Mouse (Mus musculus) C2C12 (cell line): Measurements from ENCODE around the gene Smim15. TPM values are rescaled to one million over a fixed set of nuclear protein-coding genes. Genes with fewer than 3 reads are reported as not detected.

Experiments
- H3K27me3 ChIP-seq: one replicate; pipeline ENCODE4 v1.6.1; 2011; ENCODE audit not compliant: control insufficient read depth, insufficient read depth, insufficient read length
- H3K36me3 ChIP-seq: one replicate; pipeline ENCODE4 v1.6.1; 2011; ENCODE audit not compliant: control insufficient read depth, insufficient read depth
- H3K4me3 ChIP-seq: one replicate; pipeline ENCODE4 v1.5.1; 2011; ENCODE audit warnings: mild to moderate bottlenecking, control low read depth; ENCODE audit not compliant: poor library complexity, insufficient read depth, severe bottlenecking
- H3K79me2 ChIP-seq: one replicate; pipeline ENCODE4 v1.6.1; 2011; ENCODE audit not compliant: control insufficient read depth, insufficient read depth
- H3K79me3 ChIP-seq: one replicate; pipeline ENCODE4 v1.6.1; 2011; ENCODE audit warnings: low read depth, control low read depth
- H3ac ChIP-seq: one replicate; pipeline ENCODE3; 2011; ENCODE audit warnings: low read depth; ENCODE audit not compliant: control insufficient read depth, insufficient read length
- CEBPB ChIP-seq: IDR thresholded peaks from one replicate; pipeline ENCODE4 v1.6.1; 2011; ENCODE audit warnings: low read depth, mild to moderate bottlenecking, control low read depth, moderate library complexity
- CTCF ChIP-seq: IDR thresholded peaks from one replicate; pipeline ENCODE4 v1.5.1; 2011; ENCODE audit not compliant: control insufficient read depth, insufficient read depth, insufficient read length
- FOSL1 ChIP-seq: IDR thresholded peaks from one replicate; pipeline ENCODE4 v1.8.0; 2011; ENCODE audit warnings: mild to moderate bottlenecking, low read length; ENCODE audit not compliant: poor library complexity, insufficient read depth, severe bottlenecking
- MAX ChIP-seq: IDR thresholded peaks from one replicate; pipeline ENCODE4 v1.6.1; 2011; ENCODE audit warnings: mild to moderate bottlenecking, control low read depth
- MYOD1 ChIP-seq: IDR thresholded peaks from one replicate; pipeline ENCODE4 v1.6.1; 2011; ENCODE audit warnings: low read depth; ENCODE audit not compliant: control insufficient read depth, insufficient read length
- MYOG ChIP-seq: IDR thresholded peaks from one replicate; pipeline ENCODE4 v1.6.1; 2011; ENCODE audit not compliant: control insufficient read depth, insufficient read length; ENCODE audit errors: extremely low read depth
- USF1 ChIP-seq: IDR thresholded peaks from one replicate; pipeline ENCODE4 v1.6.1; 2011; ENCODE audit warnings: low read depth, mild to moderate bottlenecking, control low read depth, moderate library complexity
- polyA plus RNA-seq: library from polyadenylated mRNA; unstranded; fragments of >200 nt; fragmentation: generic; extraction: Trizol; gene quantifications from one replicate; pipeline ENCODE4 v1.2.1, GENCODE M21; 2012; ENCODE audit warnings: missing spikeins

The Smim15 gene
- polyA plus RNA-seq, 1 experiment: 17.6 TPM

GRCm38 (mm10) chr13:108013839-108014238 is 30.4 kb upstream of the Smim15 start:
- Histone ChIP-seq H3K79me2 (no peaks in the 10 kb centered on the region), H3K4me3 (no peak overlapping the region), H3K27me3 (no peaks in the 10 kb centered on the region), H3ac (no peak overlapping the region), H3K36me3 (no peaks in the 10 kb centered on the region), H3K79me3 (no peaks in the 10 kb centered on the region)
- no peak for TF ChIP-seq USF1
- no peak for TF ChIP-seq MYOG
- no peak for TF ChIP-seq MYOD1
- no peak for TF ChIP-seq FOSL1
- no peak for TF ChIP-seq CTCF
- TF ChIP-seq CEBPB: no peak
- no peak for TF ChIP-seq MAX

DNA sequence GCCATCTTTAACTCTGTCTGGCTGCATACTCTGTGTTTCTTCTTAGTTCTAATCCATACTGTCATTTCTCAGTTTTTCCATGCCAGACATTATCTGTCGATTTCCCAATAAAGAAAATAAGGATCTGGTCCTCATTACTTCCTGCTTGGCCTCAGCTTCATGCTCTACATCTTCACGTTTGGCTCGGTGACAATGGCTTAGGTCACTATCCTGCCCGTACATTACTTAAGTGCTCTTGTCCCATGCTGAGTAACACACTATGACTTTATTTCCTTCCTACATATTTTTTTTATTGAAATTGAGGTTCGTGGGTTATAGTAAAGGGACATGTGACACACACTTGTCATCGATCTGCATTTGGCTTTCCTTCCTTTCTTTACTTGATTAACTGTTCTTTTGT is 29.1 kb upstream of the Smim15 start:
- TF ChIP-seq MYOD1 (no peak), CTCF (no peak), FOSL1 (no peak), MAX (no peak), USF1 (no peak), MYOG (no peak), CEBPB (no peak)
- H3K79me3 ChIP-seq: no peaks in the 10 kb centered on the region
- no peak overlapping the region for H3ac ChIP-seq
- no peak overlapping the region for H3K4me3 ChIP-seq
- no peaks in the 10 kb centered on the region for H3K36me3 ChIP-seq
- H3K79me2 ChIP-seq: no peaks in the 10 kb centered on the region
- no peaks in the 10 kb centered on the region for H3K27me3 ChIP-seq

DNA sequence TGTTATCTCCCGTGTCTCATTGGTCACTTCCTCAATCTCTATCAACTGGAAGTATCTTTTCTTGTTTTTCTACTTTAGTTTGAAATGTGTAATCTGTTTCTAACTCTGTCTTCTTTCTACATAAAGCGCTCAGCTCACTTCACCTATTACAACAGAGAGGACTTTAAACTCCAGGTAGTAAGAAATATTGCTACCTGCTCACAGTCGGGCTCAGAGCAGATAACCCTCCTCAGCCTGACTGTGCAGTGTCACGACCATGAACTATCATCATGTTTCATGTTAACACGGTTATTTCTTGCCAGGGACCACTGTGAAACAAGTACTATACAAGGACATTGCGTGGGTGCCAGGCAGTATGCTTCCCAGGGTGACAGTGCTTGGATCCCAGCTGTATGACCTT is 26.9 kb upstream of the Smim15 start:
- TF ChIP-seq CTCF (no peak), FOSL1 (no peak), MAX (no peak)
- Histone ChIP-seq H3K79me2 (no peaks in the 10 kb centered on the region), H3K27me3 (no peaks in the 10 kb centered on the region), H3K36me3 (no peaks in the 10 kb centered on the region), H3K4me3 (no peak overlapping the region), H3K79me3 (no peaks in the 10 kb centered on the region), H3ac (no peak overlapping the region)

DNA sequence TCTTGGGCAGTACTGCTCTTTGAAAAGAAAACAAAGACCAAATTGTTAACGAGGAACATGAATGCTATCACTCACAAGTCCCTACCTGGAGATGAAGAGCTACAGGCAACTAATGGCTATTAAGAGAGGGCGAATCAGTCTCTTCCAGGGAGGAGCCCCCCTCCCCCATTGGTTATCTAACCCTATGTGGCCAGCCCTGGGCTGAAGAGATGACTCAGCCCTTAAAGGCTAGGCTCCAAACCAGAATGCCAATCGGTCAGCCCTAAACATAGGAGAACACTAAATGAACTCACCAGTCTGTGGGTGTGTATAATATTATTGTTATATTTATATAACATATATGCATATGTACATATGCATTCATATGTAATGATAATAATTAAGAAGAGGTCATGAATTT is 18.4 kb upstream of the Smim15 start:
- TF ChIP-seq MYOG (no peak), MAX (no peak), FOSL1 (no peak), MYOD1 (no peak), USF1 (no peak), CTCF (no peak), CEBPB (no peak)
- Histone ChIP-seq H3K36me3 (no peaks in the 10 kb centered on the region), H3K79me2 (no peaks in the 10 kb centered on the region), H3K79me3 (no peaks in the 10 kb centered on the region), H3K4me3 (no peak overlapping the region), H3K27me3 (no peaks in the 10 kb centered on the region), H3ac (no peak overlapping the region)

GRCm38 (mm10) chr13:108032789-108033188 is 11.5 kb upstream of the Smim15 start:
- H3ac ChIP-seq: no peak overlapping the region
- H3K79me2 ChIP-seq: no peaks in the 10 kb centered on the region
- H3K27me3 ChIP-seq: no peaks in the 10 kb centered on the region
- H3K36me3 ChIP-seq: no peaks in the 10 kb centered on the region
- no peak for TF ChIP-seq MYOG
- TF ChIP-seq CEBPB: no peak
- TF ChIP-seq USF1: no peak
- no peaks in the 10 kb centered on the region for H3K79me3 ChIP-seq
- H3K4me3 ChIP-seq: no peak overlapping the region

GRCm38 (mm10) chr13:108039375-108039774 is 4.9 kb upstream of the Smim15 start:
- H3K79me2 ChIP-seq: peaks cover 22% of the 10 kb centered on the region
- peaks cover 6% of the 10 kb centered on the region for H3K79me3 ChIP-seq
- H3K27me3 ChIP-seq: no peaks in the 10 kb centered on the region
- no peak overlapping the region for H3K4me3 ChIP-seq
- TF ChIP-seq USF1 (no peak), MYOG (no peak), MYOD1 (no peak), FOSL1 (no peak), CEBPB (no peak), CTCF (no peak), MAX (no peak)
- no peaks in the 10 kb centered on the region for H3K36me3 ChIP-seq
- H3ac ChIP-seq: no peak overlapping the region

DNA sequence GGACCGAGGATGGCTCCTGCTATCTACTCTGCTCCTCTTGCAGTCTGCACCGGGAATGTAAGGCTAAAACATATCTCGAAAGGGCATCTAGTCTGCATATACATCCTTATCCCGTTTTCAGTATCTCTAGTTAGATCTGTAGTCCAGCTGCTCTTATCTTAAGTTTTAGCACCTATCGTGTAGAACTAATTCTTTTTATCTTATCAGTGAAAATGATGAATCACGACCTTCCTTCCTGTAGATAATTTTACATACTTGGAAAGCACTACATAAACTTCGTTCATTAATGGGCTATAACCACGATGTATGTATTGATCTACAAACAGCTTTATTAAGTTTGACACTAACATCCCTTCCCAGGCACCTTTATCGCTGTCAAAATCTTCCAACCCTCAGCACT is 4.3 kb upstream of the Smim15 start:
- Histone ChIP-seq H3K4me3 (no peak overlapping the region), H3K27me3 (no peaks in the 10 kb centered on the region), H3ac (no peak overlapping the region), H3K79me2 (peaks cover 27% of the 10 kb centered on the region), H3K79me3 (peaks cover 9% of the 10 kb centered on the region), H3K36me3 (no peaks in the 10 kb centered on the region)
- TF ChIP-seq FOSL1 (no peak), USF1 (no peak), MYOG (no peak)
